Mouse (Mus musculus) T-helper 1 cell (primary cell): ENCODE results near the gene Foxp1.

Source experiments
- in situ Hi-C: fragments of 300-600 bp; cut with MboI, MseI; formaldehyde crosslinking; loops from one replicate; pipeline ENCODE4 v1.15.1; 2025; ENCODE audit warnings: high pct_unique_total_duplicates

Foxp1 gene

DNA sequence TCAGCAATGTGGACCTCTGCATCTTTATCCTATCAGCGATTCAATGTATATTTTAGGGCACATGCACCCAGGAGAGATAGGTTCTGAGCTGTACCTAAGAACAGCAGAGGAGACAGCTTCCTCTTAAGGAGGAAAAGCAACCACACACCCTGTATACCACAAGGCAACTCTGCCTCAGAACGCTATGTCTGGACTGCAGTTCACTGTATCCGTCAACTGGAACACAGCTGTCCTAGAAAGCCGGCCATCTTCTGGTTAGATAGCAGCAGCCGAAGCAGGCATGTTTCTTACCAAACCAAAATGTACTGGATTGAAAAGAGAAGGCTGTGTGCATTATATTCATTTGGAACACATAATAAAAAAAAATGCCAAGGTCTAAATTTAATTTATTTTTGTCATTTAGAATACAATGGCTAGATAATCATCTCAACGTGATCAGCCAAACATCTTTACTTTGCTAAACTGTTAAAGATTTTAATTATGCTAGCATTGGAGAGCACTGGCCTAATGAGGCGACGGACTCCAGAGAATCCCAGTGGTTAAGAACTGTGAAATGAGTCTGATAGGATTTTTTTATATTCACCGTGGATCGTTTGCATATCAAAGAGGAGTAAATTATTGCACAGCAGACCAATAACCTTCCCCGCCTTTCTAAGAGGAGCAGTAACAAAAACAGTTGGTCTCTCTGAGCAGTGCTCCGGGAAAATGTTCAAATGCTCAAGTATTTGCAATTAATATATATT, 518.1 kb downstream of the Foxp1 start:
- in situ Hi-C loops = no loop called here

DNA sequence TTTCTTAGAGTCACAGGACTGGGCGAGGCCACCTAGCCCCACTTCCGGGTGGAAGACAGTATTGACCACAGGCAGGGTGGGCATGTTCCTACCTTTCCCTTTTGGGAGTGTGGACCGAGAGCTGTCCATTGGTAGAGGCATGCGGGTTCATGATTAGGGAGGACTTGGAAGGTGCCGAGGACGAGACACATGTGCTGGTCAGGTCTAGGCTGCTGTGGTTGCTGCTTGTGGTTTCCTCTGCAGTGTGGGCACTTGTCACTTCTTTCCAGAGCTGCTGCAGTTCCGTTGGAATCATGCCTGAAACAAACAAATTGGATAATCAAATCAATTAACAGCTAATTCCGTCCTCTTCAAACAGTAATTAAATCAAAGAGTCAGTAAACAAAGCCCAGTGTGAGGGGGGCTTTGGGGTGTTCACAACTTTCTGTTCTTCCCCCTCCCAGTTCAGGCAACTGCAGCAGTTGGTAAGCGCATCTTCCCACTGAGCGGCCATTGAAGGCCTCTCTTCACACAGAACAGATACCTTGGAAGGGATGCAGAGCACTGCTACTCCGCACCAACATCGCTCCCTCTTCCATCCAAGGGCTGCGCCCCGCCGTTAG, 519.3 kb downstream of the Foxp1 start:
- in situ Hi-C loops = no loop called here

DNA sequence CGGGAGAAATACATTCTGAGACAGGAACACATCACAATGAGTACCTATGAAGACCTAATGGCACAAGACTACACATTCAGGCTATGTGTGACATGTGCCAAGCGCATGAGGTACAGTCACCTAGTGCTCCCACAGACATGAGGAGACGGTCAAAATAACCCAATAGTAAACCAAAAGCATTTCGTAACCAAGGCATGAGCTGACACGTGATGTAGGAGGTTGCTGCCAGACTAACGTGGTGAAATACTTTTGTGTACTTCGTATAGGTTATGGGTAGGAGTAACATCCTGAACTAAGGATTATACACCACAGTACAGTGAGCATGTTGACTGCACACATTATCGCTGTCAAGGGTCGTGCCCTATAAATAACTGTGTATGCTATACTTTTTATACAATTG, 520.9 kb downstream of the Foxp1 start:
- in situ Hi-C loops = no loop called here

DNA sequence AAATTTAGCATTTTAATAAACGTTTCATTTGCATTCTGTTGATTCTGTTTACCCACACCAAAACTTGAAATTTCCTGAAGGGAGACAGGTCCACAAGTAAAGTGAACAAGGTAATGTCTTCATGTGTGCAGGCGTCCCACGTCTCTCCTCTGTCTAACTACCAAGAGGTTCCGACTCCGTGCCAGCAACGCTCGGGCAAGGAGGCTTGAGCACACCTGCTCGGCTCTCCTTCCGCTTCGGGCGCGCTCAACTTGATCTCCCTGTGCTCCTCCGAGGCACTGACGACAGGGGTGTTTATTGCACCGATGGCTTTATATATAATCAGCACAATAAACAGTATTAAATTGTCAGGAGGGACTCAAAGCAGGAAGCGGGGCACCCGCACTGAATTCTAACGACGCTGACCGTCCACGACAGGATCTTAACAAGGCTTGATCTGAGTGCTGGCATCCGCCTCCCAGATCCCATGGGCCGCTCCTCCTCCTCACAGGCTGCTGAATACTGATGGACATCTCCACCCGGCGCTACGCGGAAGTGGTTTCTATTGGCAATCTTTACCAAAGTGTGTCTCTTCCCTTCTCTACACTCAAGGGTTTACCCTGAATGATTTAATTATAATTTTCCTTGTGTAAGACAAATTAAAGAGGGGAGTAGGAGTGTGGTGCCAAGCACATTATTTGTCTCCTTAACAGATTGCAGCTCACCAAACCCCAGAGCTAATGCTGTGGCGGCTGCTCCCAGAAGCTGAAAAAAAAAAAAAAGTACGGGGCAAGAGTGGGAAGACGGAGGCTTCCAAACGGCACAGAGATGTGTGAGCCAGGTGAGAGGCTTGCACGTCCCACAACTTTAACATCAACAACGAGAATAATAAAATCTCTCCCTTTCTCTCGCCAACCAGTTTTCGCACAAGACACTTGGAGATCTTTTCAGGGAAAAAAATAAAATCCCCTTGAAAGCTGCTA, 523.3 kb downstream of the Foxp1 start:
- in situ Hi-C loops = loop anchor here (10.0 kb wide), 1 partner anchor 666 kb away; the partner anchor contains the start of genes Eif4e3 and Gm20696

DNA sequence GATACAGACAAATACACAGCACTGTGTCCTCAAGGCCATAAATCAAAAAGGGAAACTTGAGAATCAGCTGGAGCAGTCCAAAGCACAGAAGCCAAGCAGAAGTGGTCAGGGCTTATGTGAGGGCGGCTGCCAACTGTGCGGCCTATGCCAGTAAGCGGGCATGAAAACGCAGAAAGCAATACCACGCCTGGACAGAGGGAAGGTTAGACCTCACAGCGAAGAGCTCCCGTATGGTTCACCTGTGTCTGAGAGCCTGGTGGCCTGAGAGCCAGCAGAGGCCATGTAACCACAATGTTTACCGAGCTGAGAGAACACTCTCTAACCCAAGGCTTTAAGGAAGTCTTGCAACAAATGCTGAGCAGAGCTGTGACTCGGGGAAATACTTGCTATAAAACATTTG, 524.8 kb downstream of the Foxp1 start:
- in situ Hi-C loops = loop anchor here (10.0 kb wide), 1 partner anchor 667 kb away; the partner anchor contains the start of genes Eif4e3 and Gm20696

DNA sequence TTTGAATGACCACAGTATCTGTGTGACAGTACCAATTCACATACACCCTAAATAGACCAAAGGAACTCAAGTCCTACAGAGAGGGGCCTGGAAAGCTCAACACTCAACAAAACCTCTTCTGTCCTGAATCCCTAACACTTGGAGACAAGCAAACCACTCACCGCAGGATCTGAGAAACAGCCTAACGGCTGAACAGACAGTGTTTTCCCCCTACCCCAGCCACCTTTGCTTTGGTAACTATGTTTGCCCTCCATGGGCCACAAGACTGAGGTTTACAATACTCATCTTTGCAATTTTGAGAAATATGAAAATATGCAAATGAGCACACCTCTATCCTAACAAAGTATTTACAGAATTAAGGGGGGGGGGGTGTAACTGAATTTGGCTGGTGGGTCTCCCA, 525.7 kb downstream of the Foxp1 start:
- in situ Hi-C loops = loop anchor here (10.0 kb wide), 1 partner anchor 668 kb away; the partner anchor contains the start of genes Eif4e3 and Gm20696

DNA sequence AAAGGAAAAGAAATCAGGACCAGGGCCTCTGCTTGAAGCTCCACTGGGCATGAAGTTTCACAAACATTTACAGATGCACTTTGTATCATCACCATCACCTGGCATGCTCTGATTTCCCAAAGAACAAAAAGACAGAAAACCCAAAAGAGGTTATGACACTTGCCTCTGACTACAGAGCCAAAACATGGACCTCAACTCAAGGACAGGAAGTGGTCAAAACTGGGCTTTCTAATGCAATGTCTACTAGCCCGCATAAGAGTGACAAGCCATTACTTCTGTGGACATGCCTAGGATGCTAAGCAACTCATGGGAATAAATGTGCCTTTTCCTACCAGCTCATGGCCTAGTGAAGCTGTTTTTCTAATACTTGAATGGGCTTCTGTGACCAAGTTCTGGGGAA, 526.2 kb downstream of the Foxp1 start:
- in situ Hi-C loops = loop anchor here (10.0 kb wide), 1 partner anchor 668 kb away; the partner anchor contains the start of genes Eif4e3 and Gm20696

DNA sequence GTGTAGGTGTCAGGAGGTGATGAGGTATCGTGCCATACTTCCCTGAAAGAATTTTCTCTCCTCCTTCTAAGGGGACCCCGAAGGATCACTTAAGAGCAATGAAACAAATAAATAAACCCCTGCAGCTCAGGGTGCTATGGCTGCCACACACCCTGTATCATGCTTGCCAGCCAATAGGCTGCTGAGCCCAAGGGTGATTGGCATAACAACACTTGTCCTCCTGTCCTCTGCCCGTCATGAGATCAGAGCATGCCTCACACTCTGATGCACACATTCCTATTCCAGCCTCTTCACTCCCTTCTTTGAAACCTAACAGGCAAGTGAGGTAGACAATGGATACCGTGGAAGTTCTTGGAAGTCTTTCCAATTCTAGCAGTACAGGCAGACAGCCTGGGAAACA, 526.8 kb downstream of the Foxp1 start:
- in situ Hi-C loops = loop anchor here (10.0 kb wide), 1 partner anchor 669 kb away; the partner anchor contains the start of genes Eif4e3 and Gm20696

DNA sequence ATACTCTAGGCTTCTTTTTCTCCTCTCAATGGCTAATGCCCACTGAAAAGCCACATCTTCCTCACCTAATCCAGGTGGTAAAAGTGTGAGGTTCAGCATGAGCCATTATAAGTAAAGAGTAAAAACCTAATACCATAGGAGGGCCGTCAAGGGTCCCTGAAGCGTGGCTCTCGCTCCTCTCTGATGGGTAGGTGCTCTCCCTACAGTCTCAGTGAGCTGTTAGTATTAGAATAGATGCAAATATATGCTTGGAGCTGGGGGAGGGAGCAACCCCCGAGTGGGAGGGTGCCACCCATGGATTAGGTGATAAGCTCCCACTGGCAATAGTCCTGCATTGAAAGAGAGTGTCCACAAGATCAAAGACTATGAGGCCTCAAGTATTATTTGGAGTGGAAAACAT, 527.6 kb downstream of the Foxp1 start:
- in situ Hi-C loops = loop anchor here (10.0 kb wide), 1 partner anchor 670 kb away; the partner anchor contains the start of genes Eif4e3 and Gm20696

DNA sequence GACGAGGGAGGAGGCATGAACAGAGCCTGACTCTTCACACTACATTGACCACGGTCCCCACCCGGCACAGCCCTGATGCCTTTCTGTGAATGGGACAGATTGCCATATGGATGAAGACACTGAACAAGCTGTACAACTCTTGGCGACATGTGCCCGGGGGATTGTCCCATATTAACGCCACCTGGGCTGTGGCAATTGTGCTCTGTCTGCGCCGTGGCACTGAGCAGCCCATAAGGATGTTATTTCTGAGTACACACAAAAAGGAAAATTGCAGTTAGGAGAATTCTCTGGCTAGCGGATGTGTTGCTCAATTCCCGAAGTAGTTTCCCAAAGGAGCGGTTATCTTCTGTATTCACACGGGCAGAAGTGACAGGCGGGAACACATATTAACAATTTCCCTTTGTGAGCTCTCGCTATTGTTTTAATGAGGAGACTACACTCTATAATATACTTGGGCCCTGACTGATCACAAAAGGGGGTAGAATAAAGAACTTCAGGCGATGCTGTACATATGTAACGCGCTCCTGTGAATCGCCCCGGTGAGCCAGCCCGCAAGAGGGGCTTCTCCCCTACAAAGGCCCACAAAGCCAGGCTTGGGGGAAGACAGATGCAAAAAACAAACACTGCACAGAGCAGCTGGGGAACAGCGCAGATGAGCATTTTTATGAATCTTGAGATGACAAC, 528.3 kb downstream of the Foxp1 start:
- in situ Hi-C loops = loop anchor here (10.0 kb wide), 1 partner anchor 671 kb away; the partner anchor contains the start of genes Eif4e3 and Gm20696

DNA sequence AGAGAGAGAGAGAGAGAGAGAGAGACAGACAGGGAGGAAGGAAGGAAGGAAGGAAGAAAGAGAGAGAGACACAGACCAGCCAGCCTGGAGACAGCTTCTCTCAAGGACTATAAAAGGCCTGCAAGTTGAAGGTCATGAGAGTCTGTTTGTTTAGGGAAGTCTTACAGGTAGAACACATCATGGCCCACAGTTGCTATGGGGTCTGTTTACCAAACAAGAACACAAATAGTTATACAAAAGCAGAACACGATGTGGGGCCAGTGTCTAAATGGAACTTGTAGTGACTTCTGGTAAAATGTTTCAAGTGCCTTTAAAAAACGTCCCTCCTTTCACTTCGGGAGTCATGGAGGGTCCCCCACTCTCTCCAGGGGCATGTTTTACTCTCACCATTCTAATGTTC, 529.3 kb downstream of the Foxp1 start:
- in situ Hi-C loops = loop anchor here (10.0 kb wide), 1 partner anchor 672 kb away; the partner anchor contains the start of genes Eif4e3 and Gm20696

DNA sequence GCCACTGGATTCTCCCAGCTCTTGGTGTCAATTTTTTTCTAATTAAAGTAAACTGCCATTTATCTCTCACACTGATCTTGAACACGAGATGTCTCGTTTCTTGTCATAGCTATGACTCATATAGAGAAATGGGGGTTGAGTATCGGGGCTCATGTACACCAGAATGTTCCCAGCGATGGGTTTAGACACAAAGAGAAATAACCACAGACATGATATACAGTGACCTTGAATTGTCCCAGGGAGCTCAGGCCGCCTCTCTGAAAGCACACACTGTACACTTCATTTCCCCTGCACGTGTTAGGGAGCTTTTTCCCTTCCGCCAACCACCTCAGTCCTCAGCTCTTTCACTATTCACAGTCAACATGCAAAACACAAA, 529.8 kb downstream of the Foxp1 start:
- in situ Hi-C loops = loop anchor here (10.0 kb wide), 1 partner anchor 672 kb away; the partner anchor contains the start of genes Eif4e3 and Gm20696

DNA sequence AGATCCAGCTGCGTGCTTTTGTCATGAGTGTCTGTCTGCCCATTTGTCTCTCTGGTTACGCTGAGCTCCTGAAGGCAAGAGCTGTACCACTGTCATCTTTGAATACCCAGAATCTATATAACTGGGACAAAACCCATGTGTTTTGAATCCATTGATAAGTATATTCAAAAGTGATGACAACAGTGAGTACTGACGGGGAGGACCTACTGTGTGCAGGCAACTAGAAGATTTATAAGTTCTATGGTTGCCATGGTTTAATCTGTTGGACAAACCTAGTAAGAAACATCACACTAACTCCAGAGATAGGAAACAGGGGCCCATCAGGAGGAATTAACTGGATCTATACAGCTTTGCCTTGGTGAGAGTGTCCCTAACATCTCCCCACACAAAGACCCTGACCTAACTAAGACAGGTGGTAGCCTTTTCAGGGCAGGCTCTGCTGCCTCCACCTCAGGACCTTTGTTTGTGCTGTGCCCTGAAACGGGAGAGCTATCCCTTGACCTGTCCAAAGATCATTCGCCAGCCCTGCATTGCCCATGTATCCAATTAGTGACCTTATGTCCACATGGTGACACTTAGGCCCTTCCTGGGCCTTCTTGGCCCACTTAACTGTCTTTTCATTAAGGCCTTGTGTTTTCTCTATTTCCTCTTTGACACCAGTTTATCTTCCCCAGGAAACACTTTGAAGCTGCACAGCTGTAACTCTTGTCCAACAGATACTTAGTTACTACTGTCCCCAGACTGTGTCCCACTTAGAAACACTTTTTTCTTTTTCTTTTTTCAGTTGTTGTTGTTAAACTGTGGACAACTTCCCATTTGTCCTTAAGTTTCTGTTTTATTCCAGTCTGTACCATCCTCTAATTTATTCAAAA, 530.4 kb downstream of the Foxp1 start:
- in situ Hi-C loops = loop anchor here (10.0 kb wide), 1 partner anchor 673 kb away; the partner anchor contains the start of genes Eif4e3 and Gm20696

DNA sequence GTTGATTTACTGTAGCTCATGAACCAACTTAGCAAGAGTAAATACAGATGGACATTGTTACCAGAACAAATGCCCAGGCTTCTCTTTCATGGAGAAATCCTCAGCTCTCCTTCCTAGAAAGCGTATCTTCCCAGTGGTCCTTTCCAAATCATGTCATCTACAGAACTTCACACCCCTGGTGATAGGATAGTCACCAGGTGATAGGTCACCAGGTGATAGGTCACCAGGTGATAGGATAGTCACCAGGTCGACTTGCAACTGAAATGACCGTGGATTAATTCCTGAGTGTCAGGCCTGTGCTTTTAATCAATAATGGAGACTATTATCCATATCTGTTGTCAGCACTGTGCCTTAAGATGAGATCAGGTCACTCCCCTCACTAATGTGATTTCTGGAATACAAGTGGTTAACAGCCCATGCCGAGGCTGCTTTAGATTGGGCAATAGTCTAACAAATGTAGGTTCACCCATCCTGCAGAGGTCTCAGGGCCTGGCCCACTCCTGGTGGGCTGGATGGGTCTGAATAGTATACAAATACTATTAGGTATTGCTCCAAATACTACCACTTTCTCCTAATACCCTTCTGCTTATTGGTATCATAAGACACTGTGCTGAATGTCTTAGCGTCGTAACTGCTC, 534.9 kb downstream of the Foxp1 start:
- in situ Hi-C loops = no loop called here

DNA sequence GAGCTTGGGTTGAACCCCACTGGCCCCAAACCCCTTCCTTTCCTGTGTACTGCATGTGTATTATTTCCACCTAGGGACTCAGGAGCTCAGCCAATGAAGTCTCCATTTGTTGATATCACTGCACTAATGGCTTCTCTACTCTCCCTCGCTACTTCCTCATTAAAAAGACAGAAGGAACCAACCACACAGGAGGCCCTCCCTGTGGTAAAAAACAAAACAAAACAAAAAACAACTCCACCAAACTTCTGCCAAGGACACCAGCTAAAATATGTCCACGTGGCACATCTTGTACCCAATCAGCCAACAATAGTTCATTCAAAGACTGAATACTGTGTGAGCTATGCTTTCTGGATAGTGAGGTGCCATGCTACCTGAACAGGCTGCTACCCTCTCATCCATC, 537.1 kb downstream of the Foxp1 start:
- in situ Hi-C loops = no loop called here

DNA sequence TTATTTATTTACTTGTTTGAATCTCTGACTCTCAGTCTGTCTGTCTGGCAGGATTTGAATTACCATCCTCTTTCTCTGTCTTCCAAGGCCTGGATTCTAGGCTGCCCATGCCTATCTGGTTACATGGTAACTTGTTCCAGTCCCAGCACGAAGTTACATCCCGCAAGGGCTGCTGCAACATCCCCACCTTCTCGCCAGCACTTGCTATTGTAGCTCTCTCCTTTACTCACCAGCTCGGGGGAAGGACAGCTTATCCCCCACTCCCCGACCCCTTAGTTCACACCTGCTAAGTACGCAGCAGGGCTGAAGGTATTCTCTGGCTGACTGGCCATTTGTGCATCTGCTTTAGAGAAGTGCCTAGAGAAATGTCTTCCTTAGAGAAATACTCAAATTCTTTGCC, 537.9 kb downstream of the Foxp1 start:
- in situ Hi-C loops = no loop called here

DNA sequence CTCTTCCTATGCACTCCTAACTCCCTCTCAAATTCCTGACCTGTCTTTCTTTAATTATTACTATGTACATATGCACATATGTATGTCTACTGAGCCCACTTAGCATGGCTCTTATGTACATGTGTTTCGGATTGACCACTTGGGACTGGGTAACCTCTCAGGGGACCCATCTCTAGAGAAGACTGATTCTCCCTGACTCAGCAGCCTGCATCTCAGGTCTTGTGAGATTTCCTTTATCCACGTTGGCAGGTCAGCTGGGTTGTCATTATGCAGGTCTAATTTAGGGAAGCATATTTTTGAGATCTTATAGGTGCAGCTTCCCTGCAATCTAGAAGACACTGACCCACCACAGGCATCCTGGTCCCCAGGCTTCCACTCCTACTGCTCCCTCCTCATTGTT, 538.5 kb downstream of the Foxp1 start:
- in situ Hi-C loops = no loop called here

DNA sequence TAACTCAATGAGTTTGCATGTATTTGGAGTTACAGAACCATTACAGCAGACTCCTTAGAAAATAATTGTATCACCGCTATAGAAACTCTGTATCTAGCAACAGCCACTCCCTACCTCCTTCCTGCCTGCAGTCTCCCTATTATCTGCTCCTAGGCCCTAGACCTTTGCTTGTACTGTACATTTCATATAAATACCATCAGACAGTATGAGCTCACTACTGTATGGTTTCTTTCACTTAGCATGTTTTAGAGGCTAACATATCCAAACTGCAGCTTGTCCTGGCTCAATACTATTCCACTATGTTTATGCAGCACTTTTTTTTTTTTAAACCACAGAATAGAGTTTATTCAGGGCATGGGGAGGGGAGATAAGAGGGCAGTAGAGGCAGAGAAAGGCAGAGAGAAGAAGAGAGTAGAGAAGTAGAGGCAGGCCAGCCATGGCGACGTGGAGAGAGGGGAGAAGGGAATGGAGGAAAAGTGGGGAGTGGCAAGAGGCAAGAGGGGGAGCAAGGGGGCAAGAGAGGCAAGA, 539.1 kb downstream of the Foxp1 start:
- in situ Hi-C loops = no loop called here

DNA sequence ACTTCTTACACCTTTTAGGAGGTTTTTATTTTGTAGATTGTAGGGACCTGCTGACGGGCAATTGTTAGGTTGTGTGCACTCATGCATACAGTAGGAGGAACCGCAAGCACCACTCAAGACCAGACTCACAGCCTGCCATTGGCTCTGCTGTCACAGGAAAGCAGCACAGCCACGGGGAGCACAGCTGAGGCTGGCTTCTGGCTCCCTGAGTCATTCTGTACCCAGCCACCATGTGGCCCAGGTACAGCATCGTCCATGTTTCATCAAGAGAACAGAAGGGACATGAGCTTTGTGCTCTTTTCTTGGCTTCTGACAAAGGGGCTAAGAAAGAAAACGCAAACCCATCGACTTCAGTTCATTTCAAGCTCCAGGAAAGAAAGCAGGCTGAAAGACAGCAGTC, 541.3 kb downstream of the Foxp1 start:
- in situ Hi-C loops = no loop called here
